22 mouse cellular contexts compared by ENCODE assay signal in the genomic region with DNA sequence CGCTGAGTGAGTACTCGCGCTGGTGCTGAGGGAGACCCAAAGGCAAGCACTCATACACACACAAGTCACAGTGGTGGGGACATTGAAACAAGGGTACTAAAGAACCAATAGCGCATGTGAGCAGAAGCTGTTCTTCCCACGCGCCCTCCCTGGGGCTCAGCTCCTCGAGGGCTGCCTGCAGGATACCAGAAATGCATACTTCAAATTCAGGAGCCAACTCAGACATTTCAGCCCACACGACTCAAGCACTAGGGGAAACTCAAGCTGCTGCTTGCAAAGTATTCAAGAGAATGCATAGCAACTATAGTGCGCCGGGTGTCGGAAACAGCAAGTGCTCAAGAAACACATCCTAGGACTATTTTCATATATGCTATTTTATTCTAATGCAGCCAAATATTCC. TPM values are rescaled to one million over a fixed set of nuclear protein-coding genes. Genes with fewer than 3 reads are reported as not detected.
DNase-seq lines count a peak whose midpoint lies in the region; ATAC-seq lines count a peak whose summit lies in the region.
"Had no signal": no experiment of that assay in that cellular context is flagged by ENCODE, and none has a peak within 500 bp of the region (broad histone marks: within the 10 kb centered on the region; RNA-seq: fewer than 3 reads in every experiment).

No protein-coding gene starts in this region.

- no peaks in the 10 kb centered on the region for H3K27me3 ChIP-seq in midbrain, embryonic 11.5 days (ENCODE audit: control insufficient read depth, insufficient read depth, low read length)
- no peaks in the 10 kb centered on the region for H3K27me3 ChIP-seq in forebrain, embryonic 11.5 days (ENCODE audit: control insufficient read depth, insufficient read depth, low read length)
- H3K27me3 ChIP-seq: forebrain, embryonic 15.5 days; Patski; stomach, embryonic 15.5 days had no signal

- peaks cover 7% of the 10 kb centered on the region for H3K4me1 ChIP-seq in midbrain, embryonic 11.5 days (ENCODE audit: control insufficient read depth, insufficient read depth, low read length)
- H3K4me1 ChIP-seq in forebrain, embryonic 11.5 days (replicated peaks; ENCODE audit: control insufficient read depth, insufficient read depth, low read length), result no peaks in the 10 kb centered on the region

- H3K4me3 ChIP-seq in midbrain, embryonic 11.5 days (ENCODE audit: low read depth, low read length), result no peak overlapping the region
- H3K4me3 ChIP-seq in forebrain, embryonic 11.5 days (ENCODE audit: low read depth, low read length), result no peak overlapping the region
- H3K4me3 ChIP-seq: embryonic facial prominence, embryonic 10.5 days; forebrain, embryonic 15.5 days; heart, embryonic 10.5 days; limb, embryonic 10.5 days; stomach, embryonic 15.5 days had no signal

- H3K4me2 ChIP-seq in midbrain, embryonic 11.5 days, result no peak overlapping the region
- no peak overlapping the region for H3K4me2 ChIP-seq in forebrain, embryonic 11.5 days (ENCODE audit: low read depth, low read length, severe bottlenecking)
- H3K4me2 ChIP-seq: forebrain, embryonic 15.5 days; liver, embryonic 11.5 days; stomach, embryonic 15.5 days had no signal

- no peaks in the 10 kb centered on the region for H3K36me3 ChIP-seq in midbrain, embryonic 11.5 days (ENCODE audit: control insufficient read depth, insufficient read depth, low read length)
- no peaks in the 10 kb centered on the region for H3K36me3 ChIP-seq in forebrain, embryonic 11.5 days (ENCODE audit: control insufficient read depth, insufficient read depth, low read length)
- H3K36me3 ChIP-seq: embryonic facial prominence, embryonic 10.5 days; forebrain, embryonic 15.5 days; heart, embryonic 10.5 days; limb, embryonic 10.5 days; stomach, embryonic 15.5 days had no signal

- DNase-seq in right cerebral cortex, adult 18-20 months, result peak; percentile 84
- no peak for DNase-seq in right cerebral cortex, postnatal 4 days
- DNase-seq in frontal cortex, postnatal 36 days (ENCODE audit: low spot score in 2 of 2), result peak; percentile 70 to 86
- peak; percentile 76 to 96 for DNase-seq in left cerebral cortex, postnatal 25 days (ENCODE audit: low spot score in 2 of 2)
- no peak for DNase-seq in midbrain, embryonic 11.5 days (ENCODE audit: low spot score, missing footprints)
- no peak for DNase-seq in forebrain, embryonic 11.5 days (ENCODE audit: low spot score)
- DNase-seq in cerebellum, adult 18-20 months, result no peak
- DNase-seq: adrenal gland, postnatal 14 days; cerebellum, adult 2 months; heart, postnatal 14 days; kidney, adult 18-20 months; kidney, postnatal 14 days had no signal

- no peaks in the 10 kb centered on the region for H3K9me3 ChIP-seq in midbrain, embryonic 11.5 days (ENCODE audit: control insufficient read depth, low read length)
- no peaks in the 10 kb centered on the region for H3K9me3 ChIP-seq in forebrain, embryonic 11.5 days (ENCODE audit: control insufficient read depth, low read length)
- H3K9me3 ChIP-seq: embryonic facial prominence, embryonic 10.5 days; forebrain, embryonic 15.5 days; heart, embryonic 10.5 days; limb, embryonic 10.5 days; stomach, embryonic 15.5 days had no signal

- 74% methylated on average over 11 of the region's 11 CpGs for whole genome bisulfite sequencing in midbrain, embryonic 11.5 days
- 77% methylated on average over 11 of the region's 11 CpGs for WGBS in forebrain, embryonic 11.5 days

- no peak overlapping the region for H3K27ac ChIP-seq in midbrain, embryonic 11.5 days (ENCODE audit: low read depth, low read length)
- no peak overlapping the region for H3K27ac ChIP-seq in forebrain, embryonic 11.5 days (ENCODE audit: low read depth, low read length)
- H3K27ac ChIP-seq: embryonic facial prominence, embryonic 10.5 days; forebrain, embryonic 15.5 days; heart, embryonic 10.5 days; limb, embryonic 10.5 days; stomach, embryonic 15.5 days had no signal

- H3K9ac ChIP-seq in midbrain, embryonic 11.5 days (ENCODE audit: low read length), result no peak overlapping the region
- no peak overlapping the region for H3K9ac ChIP-seq in forebrain, embryonic 11.5 days (ENCODE audit: low read length)
- H3K9ac ChIP-seq: forebrain, embryonic 15.5 days; stomach, embryonic 15.5 days had no signal

- no peak for ATAC-seq in midbrain, embryonic 11.5 days (ENCODE audit: low FRiP score)
- ATAC-seq in forebrain, embryonic 11.5 days (replicated peaks; ENCODE audit: low FRiP score), result no peak
- ATAC-seq: activated CD4-positive, CD25-positive, alpha-beta regulatory T cell, adult 4 months; forebrain, embryonic 15.5 days; hindbrain, embryonic 16.5 days; midbrain, embryonic 16.5 days; Patski had no signal

- intact Hi-C loops in left cerebral cortex, postnatal 25 days (cut with DNase I), result loop anchor here (5.0 kb wide), 1 partner anchor 123 kb away; a partner anchor contains a TSS

RNA-seq across cellular contexts. Expression of a gene that starts 3.7 kb away (rescaled TPM):
- 10 to 100 TPM; 50.9 to 56.3 TPM for total RNA-seq in left cerebral cortex, postnatal 25 days (2021)
- 10.1 and 11.4 TPM in 2 replicates for polyA plus RNA-seq in midbrain, embryonic 11.5 days (2014; fragmentation: Nextera tagmentation; extraction: Ambion mirVana)
- 12.2 and 12.8 TPM in 2 replicates for polyA plus RNA-seq in forebrain, embryonic 11.5 days (2014; fragmentation: Nextera tagmentation; extraction: Ambion mirVana)

RNA-seq across cellular contexts. Expression of a gene that starts 37.9 kb away (rescaled TPM):
- total RNA-seq in left cerebral cortex, postnatal 25 days (2021), result 10 to 100 TPM; 67.5 to 72.6 TPM
- polyA plus RNA-seq in midbrain, embryonic 11.5 days (2014; fragmentation: Nextera tagmentation; extraction: Ambion mirVana), result 8.7 and 9.8 TPM in 2 replicates
- polyA plus RNA-seq in forebrain, embryonic 11.5 days (2014; fragmentation: Nextera tagmentation; extraction: Ambion mirVana), result 9.2 and 9.5 TPM in 2 replicates

Comparison
In these comparisons a context has a peak if more than half of its experiments do, and no peak if none do; other contexts are left out.
1. DNase-seq: peak in right cerebral cortex, adult 18-20 months (single experiment), frontal cortex, postnatal 36 days (2 of 2) and left cerebral cortex, postnatal 25 days (2 of 2); none in right cerebral cortex, postnatal 4 days (single experiment), midbrain, embryonic 11.5 days (single experiment), forebrain, embryonic 11.5 days (single experiment) and cerebellum, adult 18-20 months (0 of 2).